Mouse (Mus musculus) E14TG2a.4 (cell line): Measurements from ENCODE around the gene Zim1.

Experiments used
- CTCF ChIP-seq: conservative IDR thresholded peaks from 2 replicates; pipeline ENCODE4 v1.5.1; 2014; ENCODE audit warnings: low read length
- NANOG ChIP-seq: IDR thresholded peaks from 2 replicates; pipeline ENCODE4 v1.6.1; 2014; ENCODE audit warnings: borderline replicate concordance, low read length, mixed read lengths

- TF ChIP-seq CTCF, result no peak
- no peak for TF ChIP-seq NANOG
These were observed 60.4 kb downstream of the Zim1 start for GRCm38 (mm10) chr7:6635831-6636230.
